22 mouse cellular contexts compared by ENCODE assay signal in the genomic region with DNA sequence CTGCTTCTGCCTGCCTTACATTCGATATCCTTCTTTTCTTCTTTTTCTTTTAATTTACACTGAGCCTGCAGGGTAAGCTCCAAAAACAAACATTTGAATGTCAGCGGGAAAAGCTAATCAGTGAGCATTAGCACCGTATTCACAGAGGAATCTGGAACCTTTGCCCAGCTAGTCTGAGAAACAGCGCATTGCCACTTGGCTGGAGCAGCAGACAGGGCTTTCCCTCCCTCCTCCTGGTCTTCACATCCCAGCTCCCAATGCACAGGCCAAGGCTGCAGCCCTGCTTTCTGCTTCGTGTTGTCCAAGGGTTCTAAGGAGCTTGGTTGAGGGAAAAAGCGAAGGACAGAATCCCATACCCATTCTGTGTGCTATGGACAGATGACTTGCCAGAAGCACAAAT. TPM values are rescaled to one million over a fixed set of nuclear protein-coding genes. Genes with fewer than 3 reads are reported as not detected.
DNase-seq lines count a peak whose midpoint lies in the region; ATAC-seq and TF ChIP-seq lines count a peak whose summit lies in the region.
"Had no signal": no experiment of that assay in that cellular context is flagged by ENCODE, and none has a peak within 500 bp of the region (broad histone marks: within the 10 kb centered on the region; RNA-seq: fewer than 3 reads in every experiment).

No protein-coding gene starts in this region.

- H3K27ac ChIP-seq in forebrain, embryonic 16.5 days (ENCODE audit: low read length): no peak overlapping the region
- no peak overlapping the region for H3K27ac ChIP-seq in forebrain, embryonic 10.5 days
- no peak overlapping the region for H3K27ac ChIP-seq in lung, embryonic 14.5 days (ENCODE audit: low read depth)
- H3K27ac ChIP-seq in hindbrain, embryonic 16.5 days (ENCODE audit: low read depth, low read length): peak overlapping the region; percentile 40; the same call in 1 of the 2 replicates
- H3K27ac ChIP-seq: embryonic facial prominence, embryonic 12.5 days; limb, embryonic 13.5 days; liver, embryonic 14.5 days; stomach, postnatal 0 days had no signal

- no peak overlapping the region for H3K4me3 ChIP-seq in forebrain, embryonic 16.5 days (replicated peaks; ENCODE audit: low read length)
- H3K4me3 ChIP-seq in forebrain, embryonic 10.5 days: no peak overlapping the region
- no peak overlapping the region for H3K4me3 ChIP-seq in lung, embryonic 14.5 days (ENCODE audit: low read depth, low read length)
- peak overlapping the region; percentile 56 for H3K4me3 ChIP-seq in hindbrain, embryonic 16.5 days (ENCODE audit: low read length)
- H3K4me3 ChIP-seq: embryonic facial prominence, embryonic 12.5 days; heart, embryonic 12.5 days; limb, embryonic 13.5 days had no signal

- peaks cover 17% of the 10 kb centered on the region for H3K4me1 ChIP-seq in forebrain, embryonic 16.5 days (replicated peaks; ENCODE audit: control insufficient read depth, insufficient read depth, low read length)
- H3K4me1 ChIP-seq in forebrain, embryonic 10.5 days: peaks cover 25% of the 10 kb centered on the region
- H3K4me1 ChIP-seq in lung, embryonic 14.5 days (ENCODE audit: insufficient read depth): no peaks in the 10 kb centered on the region
- peaks cover 7% of the 10 kb centered on the region for H3K4me1 ChIP-seq in hindbrain, embryonic 16.5 days (ENCODE audit: control insufficient read depth, insufficient read depth, low read depth, low read length)

- DNase-seq in forebrain, embryonic 10.5 days (ENCODE audit: extremely low spot score, low spot score): no peak
- DNase-seq in lung, embryonic 14.5 days: peak; percentile 2
- DNase-seq in lung, postnatal 25 days (ENCODE audit: low spot score): no peak
- peak; percentile 54 for DNase-seq in brain, adult 2 months (ENCODE audit: low read depth, low spot score)
- DNase-seq in urinary bladder, postnatal 25 days (ENCODE audit: low spot score): no peak
- no peak for DNase-seq in heart, adult 9 months (ENCODE audit: low spot score in 2 of 2)
- DNase-seq: cerebellum, adult 11 months; kidney, postnatal 25 days; right cerebral cortex, postnatal 14 days; thymus, postnatal 14 days had no signal

- peak; percentile 52; the same call in 1 of the 2 replicates for ATAC-seq in forebrain, embryonic 16.5 days
- ATAC-seq in lung, embryonic 14.5 days (ENCODE audit: insufficient read depth): no peak
- ATAC-seq in hindbrain, embryonic 16.5 days: no peak
- ATAC-seq: activated CD4-positive, CD25-positive, alpha-beta regulatory T cell, adult 4 months; intestine, embryonic 16.5 days; lung, postnatal 0 days; Patski had no signal

- no peak overlapping the region; the same call in 1 of the 2 replicates for H3K4me2 ChIP-seq in forebrain, embryonic 16.5 days (ENCODE audit: low read length)
- no peak overlapping the region for H3K4me2 ChIP-seq in lung, embryonic 14.5 days
- H3K4me2 ChIP-seq in hindbrain, embryonic 16.5 days (ENCODE audit: low read length): peak overlapping the region; percentile 98
- H3K4me2 ChIP-seq: embryonic facial prominence, embryonic 12.5 days; heart, embryonic 12.5 days had no signal

- no peak for TF ChIP-seq CTCF in lung, embryonic 14.5 days (IDR thresholded peaks at IDR 0.05; ENCODE audit: low read depth)

- H3K9ac ChIP-seq in forebrain, embryonic 16.5 days (replicated peaks; ENCODE audit: low read depth, low read length): no peak overlapping the region
- H3K9ac ChIP-seq in lung, embryonic 14.5 days: no peak overlapping the region
- H3K9ac ChIP-seq in hindbrain, embryonic 16.5 days (ENCODE audit: low read depth, low read length): peak overlapping the region; percentile 35; the same call in 1 of the 2 replicates
- H3K9ac ChIP-seq: embryonic facial prominence, embryonic 12.5 days; heart, embryonic 12.5 days; limb, embryonic 13.5 days; liver, embryonic 14.5 days had no signal

- WGBS in forebrain, embryonic 16.5 days: 13% methylated on average over 6 of the region's 6 CpGs
- 16% methylated on average over 6 of the region's 6 CpGs for WGBS in forebrain, embryonic 10.5 days
- WGBS in lung, embryonic 14.5 days: 19% methylated on average over 6 of the region's 6 CpGs
- 19% methylated on average over 6 of the region's 6 CpGs for WGBS in hindbrain, embryonic 16.5 days

- peaks cover 11% of the 10 kb centered on the region; the same call in 1 of the 2 replicates for H3K27me3 ChIP-seq in forebrain, embryonic 16.5 days (replicated peaks; ENCODE audit: control insufficient read depth, insufficient read depth, low read length)
- H3K27me3 ChIP-seq in forebrain, embryonic 10.5 days (ENCODE audit: poor library complexity, severe bottlenecking): peaks cover 57% of the 10 kb centered on the region
- H3K27me3 ChIP-seq in lung, embryonic 14.5 days (ENCODE audit: insufficient read depth, low read length): peaks cover 27% of the 10 kb centered on the region
- no peaks in the 10 kb centered on the region for H3K27me3 ChIP-seq in hindbrain, embryonic 16.5 days (replicated peaks; ENCODE audit: control insufficient read depth, insufficient read depth, low read length)

- no peaks in the 10 kb centered on the region for H3K36me3 ChIP-seq in forebrain, embryonic 16.5 days (ENCODE audit: control insufficient read depth, insufficient read depth)
- no peaks in the 10 kb centered on the region for H3K36me3 ChIP-seq in forebrain, embryonic 10.5 days (replicated peaks)
- no peaks in the 10 kb centered on the region for H3K36me3 ChIP-seq in lung, embryonic 14.5 days (ENCODE audit: insufficient read depth)
- no peaks in the 10 kb centered on the region for H3K36me3 ChIP-seq in hindbrain, embryonic 16.5 days (ENCODE audit: control insufficient read depth, insufficient read depth, low read length)
- H3K36me3 ChIP-seq: embryonic facial prominence, embryonic 12.5 days; heart, embryonic 12.5 days; limb, embryonic 13.5 days had no signal

- H3K9me3 ChIP-seq in forebrain, embryonic 16.5 days (ENCODE audit: control insufficient read depth, low read length): no peaks in the 10 kb centered on the region
- no peaks in the 10 kb centered on the region for H3K9me3 ChIP-seq in forebrain, embryonic 10.5 days
- H3K9me3 ChIP-seq in lung, embryonic 14.5 days (ENCODE audit: low read depth, low read length): no peaks in the 10 kb centered on the region
- no peaks in the 10 kb centered on the region for H3K9me3 ChIP-seq in hindbrain, embryonic 16.5 days (ENCODE audit: control insufficient read depth, low read length)
- H3K9me3 ChIP-seq: embryonic facial prominence, embryonic 12.5 days; heart, embryonic 12.5 days; limb, embryonic 13.5 days had no signal

RNA-seq across cellular contexts. Expression of a gene that starts 2.6 kb away (rescaled TPM):
- 1.9 and 2.1 TPM in 2 replicates for polyA plus RNA-seq in forebrain, embryonic 16.5 days (2015; fragmentation: Nextera tagmentation; extraction: Ambion mirVana)
- polyA plus RNA-seq in forebrain, embryonic 10.5 days (2016; fragmentation: Nextera tagmentation; extraction: Ambion mirVana): 0.04 and 0.20 TPM in 2 replicates
- 0.03 TPM in 1 of 2 replicates, not detected in the other for polyA plus RNA-seq in lung, embryonic 14.5 days (2014; fragmentation: Nextera tagmentation; extraction: Ambion mirVana)
- 4.2 and 6.6 TPM in 2 replicates for polyA plus RNA-seq in hindbrain, embryonic 16.5 days (2015; fragmentation: Nextera tagmentation; extraction: Ambion mirVana)
- polyA plus RNA-seq: C2C12; liver, embryonic 14.5 days; lung, postnatal 0 days; Patski had no signal

Comparison
In these comparisons a context has a peak if more than half of its experiments do, and no peak if none do; other contexts are left out.
1. DNase-seq: peak in lung, embryonic 14.5 days (single experiment) and brain, adult 2 months (single experiment); none in forebrain, embryonic 10.5 days (single experiment), lung, postnatal 25 days (single experiment), urinary bladder, postnatal 25 days (single experiment) and heart, adult 9 months (0 of 2).